Mouse (Mus musculus) embryonic facial prominence, embryonic 13.5 days (tissue): Measurements from ENCODE around the gene Zfp462. TPM values are rescaled to one million over a fixed set of nuclear protein-coding genes. Genes with fewer than 3 reads are reported as not detected.

Source experiments
- ATAC-seq: fragments of 200-750 bp; cut with Nextera tagmentation; 2 replicates; pipeline ENCODE4 v1.8.0; 2017; ENCODE audit warnings: low read depth; ENCODE audit not compliant: insufficient number of reproducible peaks, insufficient read depth, low FRiP score, low TSS enrichment
- H3K27ac ChIP-seq: fragments of 300-500 bp; sonication (generic); 2 replicates; pipeline ENCODE4 v1.5.1; 2015; ENCODE audit warnings: moderate library complexity, mild to moderate bottlenecking, inconsistent platforms
- H3K27me3 ChIP-seq: fragments of 300-500 bp; sonication (generic); 2 replicates; pipeline ENCODE4 v1.6.1; 2015; ENCODE audit warnings: mild to moderate bottlenecking, inconsistent platforms
- H3K36me3 ChIP-seq: fragments of 300-500 bp; sonication (generic); 2 replicates; pipeline ENCODE4 v1.6.1; 2015; ENCODE audit warnings: mild to moderate bottlenecking, inconsistent platforms
- H3K4me1 ChIP-seq: fragments of 300-500 bp; sonication (generic); 2 replicates; pipeline ENCODE4 v1.6.1; 2015; ENCODE audit warnings: inconsistent platforms
- H3K4me2 ChIP-seq: fragments of 300-500 bp; sonication (generic); 2 replicates; pipeline ENCODE4 v1.6.1; 2015; ENCODE audit warnings: moderate library complexity, mild to moderate bottlenecking, inconsistent platforms
- H3K4me3 ChIP-seq: fragments of 300-500 bp; sonication (generic); 2 replicates; pipeline ENCODE4 v1.5.1; 2015; ENCODE audit warnings: mild to moderate bottlenecking, inconsistent platforms
- H3K9ac ChIP-seq: fragments of 300-500 bp; sonication (generic); 2 replicates; pipeline ENCODE4 v1.6.1; 2015; ENCODE audit warnings: mild to moderate bottlenecking, inconsistent platforms
- H3K9me3 ChIP-seq: fragments of 300-500 bp; sonication (generic); 2 replicates; pipeline ENCODE4 v1.6.1; 2016; ENCODE audit warnings: inconsistent platforms
- WGBS: fragments of 180-500 bp; shearing (Covaris S2); methylation state at CpG from one replicate; pipeline ENCODE4 v1.1.7; 2015; ENCODE audit warnings: mixed read lengths; 5-methylcytosine and 5-hydroxymethylcytosine counted together
- polyA plus RNA-seq: library from polyadenylated mRNA; unstranded; fragments of >200 nt; fragmentation: Nextera tagmentation; extraction: Ambion mirVana; gene quantifications from 2 replicates; pipeline ENCODE4 v1.2.1, GENCODE M21; 2015

The Zfp462 gene
- polyA plus RNA-seq, 1 experiment from 2014 or later, result 9.0 TPM

DNA sequence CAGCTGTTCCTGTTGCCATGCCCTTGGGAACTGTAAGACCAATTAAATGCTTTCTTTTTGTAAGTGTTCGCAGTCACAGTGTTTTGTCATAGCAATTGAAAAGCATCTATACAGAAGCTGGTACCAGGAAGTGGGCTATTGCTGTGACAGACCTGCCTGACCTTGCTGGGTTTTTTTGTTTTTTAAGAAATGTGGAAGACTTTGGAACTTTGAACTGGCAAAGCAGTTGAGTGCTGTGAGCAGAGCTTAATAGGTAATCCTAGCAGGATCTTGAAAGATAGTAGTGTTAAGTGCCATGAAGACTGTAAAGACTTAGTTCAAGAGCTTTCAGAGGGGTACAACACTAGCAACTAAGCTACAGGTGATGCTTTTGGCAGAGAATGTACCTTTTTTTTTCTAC is 7.7 kb upstream of the Zfp462 start:
- Histone ChIP-seq H3K36me3 (no peaks in the 10 kb centered on the region), H3K4me3 (no peak overlapping the region), H3K27me3 (no peaks in the 10 kb centered on the region), H3K4me2 (no peak overlapping the region), H3K9ac (no peak overlapping the region), H3K9me3 (no peaks in the 10 kb centered on the region), H3K27ac (no peak overlapping the region), H3K4me1 (no peaks in the 10 kb centered on the region)
- 87% methylated on average over 1 of the region's 1 CpGs for WGBS
- ATAC-seq, result no peak

DNA sequence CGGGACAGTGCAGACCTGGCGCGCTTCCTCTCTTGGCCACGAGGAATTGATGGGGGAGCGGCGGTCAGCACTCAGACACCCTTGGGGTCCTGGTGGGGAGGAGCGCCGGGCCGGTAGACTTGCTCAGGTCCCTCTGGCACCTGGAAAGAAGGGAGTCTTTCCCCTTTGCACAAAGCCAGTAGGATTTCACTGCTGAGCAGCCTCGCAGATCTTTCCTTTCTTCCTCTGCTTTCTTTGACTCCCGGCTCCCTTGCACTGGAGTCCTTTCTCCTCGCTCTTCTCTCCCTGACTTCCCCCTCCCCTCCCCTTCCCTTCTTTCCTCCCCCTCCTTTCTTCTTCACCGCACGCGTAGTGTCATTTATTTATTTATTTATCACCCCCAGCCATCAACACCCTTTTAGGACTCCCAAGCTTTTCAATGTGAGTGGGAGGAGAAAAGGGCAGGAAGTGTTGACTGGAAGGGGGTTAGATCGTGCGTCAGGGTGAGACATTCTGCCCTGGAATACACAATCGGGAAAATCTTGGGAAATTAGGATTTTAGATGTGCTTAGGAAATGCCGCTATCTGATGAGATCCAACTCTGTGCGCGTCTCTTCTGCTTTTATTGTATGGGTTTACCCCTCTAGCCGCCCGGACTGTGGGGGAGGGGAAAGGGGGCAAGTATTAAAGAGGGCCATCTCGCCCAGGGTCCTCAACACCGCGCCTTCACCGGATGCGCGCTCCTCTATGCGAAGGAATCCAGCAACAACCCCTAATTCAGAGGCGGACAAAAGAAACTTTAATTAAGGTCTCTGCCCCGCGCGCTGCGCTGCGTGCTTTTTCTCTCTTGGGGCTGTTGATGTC is 976 bp downstream of the Zfp462 start:
- no peaks in the 10 kb centered on the region for H3K9me3 ChIP-seq
- H3K36me3 ChIP-seq, result no peaks in the 10 kb centered on the region
- H3K4me1 ChIP-seq, result peaks cover 17% of the 10 kb centered on the region
- H3K4me2 ChIP-seq, result peak overlapping the region; percentile 82
- peak overlapping the region; percentile 80 for H3K4me3 ChIP-seq
- ATAC-seq, result no peak
- H3K27me3 ChIP-seq, result no peaks in the 10 kb centered on the region
- under 1% methylated on average over 36 of the region's 36 CpGs for WGBS
- H3K9ac ChIP-seq, result peak overlapping the region; percentile 92
- H3K27ac ChIP-seq, result peak overlapping the region; percentile 98

DNA sequence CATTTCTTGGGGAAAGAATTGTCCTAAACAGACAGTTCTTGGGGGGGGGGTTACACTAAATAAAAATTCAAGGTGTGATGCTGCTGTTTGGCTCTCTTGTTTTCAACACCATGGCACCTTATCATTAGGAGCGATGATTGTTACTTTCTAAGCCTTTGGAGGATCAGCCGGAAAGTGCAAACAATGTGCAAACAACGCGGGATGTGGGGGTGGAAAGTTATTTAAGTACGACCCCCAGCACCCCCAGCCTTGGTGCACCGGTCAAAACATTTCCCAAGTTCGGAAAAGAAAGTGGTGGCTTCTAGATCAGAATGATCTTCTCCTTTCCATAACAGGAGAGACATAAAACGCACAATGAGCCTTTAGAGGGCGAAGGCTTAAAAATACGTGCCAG is 1.8 kb downstream of the Zfp462 start:
- Histone ChIP-seq H3K4me1 (peaks cover 22% of the 10 kb centered on the region), H3K9me3 (no peaks in the 10 kb centered on the region), H3K27me3 (no peaks in the 10 kb centered on the region), H3K9ac (peak overlapping the region; percentile 92), H3K4me2 (peak overlapping the region; percentile 82), H3K4me3 (peak overlapping the region; percentile 80), H3K27ac (peak overlapping the region; percentile 98), H3K36me3 (no peaks in the 10 kb centered on the region)
- under 1% methylated on average over 10 of the region's 10 CpGs for WGBS
- ATAC-seq, result no peak

DNA sequence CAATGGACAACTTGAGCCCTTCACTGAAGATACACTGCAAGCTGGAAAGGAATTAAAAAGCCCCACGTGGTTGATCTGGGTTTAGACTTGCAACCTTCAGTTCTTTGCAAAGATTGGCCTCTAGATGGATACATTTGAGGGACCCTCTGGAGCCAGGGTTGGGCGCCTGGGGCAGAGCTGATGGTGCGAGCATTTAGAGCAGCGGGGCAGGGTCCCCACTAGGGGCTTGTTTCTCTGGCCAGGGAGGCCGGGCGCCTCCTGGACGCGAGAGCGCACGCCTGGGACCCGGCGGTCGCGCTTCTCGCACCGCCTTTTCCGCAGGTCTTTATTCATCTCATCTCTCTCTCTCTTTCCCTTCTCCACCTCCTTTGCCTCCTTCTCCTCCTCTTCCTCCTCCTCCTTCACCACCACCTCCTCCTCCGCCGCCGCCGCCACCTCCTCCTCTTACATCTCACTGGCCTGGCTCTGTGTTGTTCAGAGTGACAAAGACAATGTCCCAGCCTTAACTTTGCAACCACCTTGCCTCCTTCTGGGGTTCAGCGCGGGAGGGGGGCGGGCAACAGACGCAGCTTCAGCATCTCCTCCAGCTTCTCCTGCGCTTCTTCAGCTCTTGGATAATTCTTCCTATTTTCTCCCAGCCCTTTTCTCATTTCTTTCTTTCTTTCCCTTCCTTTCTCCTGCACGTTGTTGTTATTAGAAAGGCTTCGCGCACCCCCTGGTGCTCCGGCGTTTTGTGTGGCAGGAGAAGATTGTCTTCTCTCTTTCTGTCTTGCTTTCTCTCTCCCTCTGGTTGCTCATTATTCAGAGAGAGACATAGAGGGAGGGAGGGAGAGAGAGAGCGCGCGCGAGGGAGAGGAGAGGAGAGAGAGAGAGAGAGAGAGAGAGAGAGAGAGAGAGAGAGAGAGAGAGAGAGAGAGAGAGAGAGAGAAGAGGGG is 2.5 kb downstream of the Zfp462 start:
- peak overlapping the region; percentile 80 for H3K4me3 ChIP-seq
- H3K27me3 ChIP-seq, result no peaks in the 10 kb centered on the region
- H3K27ac ChIP-seq, result peak overlapping the region; percentile 98
- no peaks in the 10 kb centered on the region for H3K36me3 ChIP-seq
- 0 out of 2 replicates have a peak, but pooled peaks have one; percentile 44 for ATAC-seq
- no peaks in the 10 kb centered on the region for H3K9me3 ChIP-seq
- 0% methylated on average over 31 of the region's 35 CpGs for WGBS
- H3K4me2 ChIP-seq, result peak overlapping the region; percentile 82
- H3K9ac ChIP-seq, result peak overlapping the region; percentile 92
- peaks cover 22% of the 10 kb centered on the region for H3K4me1 ChIP-seq

DNA sequence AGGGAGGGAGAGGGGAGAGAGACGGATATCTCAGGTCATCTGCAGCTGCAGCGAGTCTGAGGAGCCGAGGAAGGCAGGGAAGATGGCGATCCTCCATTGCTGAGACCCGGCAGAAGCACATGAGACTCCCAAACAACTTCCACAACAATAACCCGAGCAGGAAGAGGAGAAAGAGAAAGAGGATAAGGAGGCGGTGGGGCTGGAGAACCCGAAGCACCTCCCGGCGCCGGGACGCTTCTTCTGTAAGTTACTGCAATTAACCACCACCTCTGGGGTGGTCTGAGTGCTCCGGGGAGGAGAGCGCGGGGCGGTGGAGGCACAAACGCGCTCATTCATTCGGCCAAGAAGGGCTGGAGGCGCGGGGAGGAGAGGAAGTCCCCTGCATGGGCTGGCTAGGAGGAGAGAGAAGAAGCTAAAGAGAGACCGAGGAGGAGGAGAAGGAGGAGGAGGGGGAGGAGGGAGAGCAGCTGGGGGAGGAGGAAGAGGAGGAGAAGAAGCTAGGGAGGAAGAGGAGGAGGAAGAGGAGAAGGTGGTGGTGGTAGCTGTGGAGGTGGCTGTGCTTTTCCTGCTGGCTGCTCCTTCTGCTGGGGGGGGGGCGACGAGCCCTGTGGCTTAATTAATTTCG is 3.3 kb downstream of the Zfp462 start:
- H3K27me3 ChIP-seq, result no peaks in the 10 kb centered on the region
- peak overlapping the region; percentile 92 for H3K9ac ChIP-seq
- H3K27ac ChIP-seq, result peak overlapping the region; percentile 98
- no peaks in the 10 kb centered on the region for H3K36me3 ChIP-seq
- peak overlapping the region; percentile 80 for H3K4me3 ChIP-seq
- 0 out of 2 replicates have a peak, but pooled peaks have one; percentile 13 for ATAC-seq
- WGBS, result 1% methylated on average over 23 of the region's 25 CpGs
- H3K4me2 ChIP-seq, result peak overlapping the region; percentile 82
- H3K4me1 ChIP-seq, result peaks cover 26% of the 10 kb centered on the region
- no peaks in the 10 kb centered on the region for H3K9me3 ChIP-seq

DNA sequence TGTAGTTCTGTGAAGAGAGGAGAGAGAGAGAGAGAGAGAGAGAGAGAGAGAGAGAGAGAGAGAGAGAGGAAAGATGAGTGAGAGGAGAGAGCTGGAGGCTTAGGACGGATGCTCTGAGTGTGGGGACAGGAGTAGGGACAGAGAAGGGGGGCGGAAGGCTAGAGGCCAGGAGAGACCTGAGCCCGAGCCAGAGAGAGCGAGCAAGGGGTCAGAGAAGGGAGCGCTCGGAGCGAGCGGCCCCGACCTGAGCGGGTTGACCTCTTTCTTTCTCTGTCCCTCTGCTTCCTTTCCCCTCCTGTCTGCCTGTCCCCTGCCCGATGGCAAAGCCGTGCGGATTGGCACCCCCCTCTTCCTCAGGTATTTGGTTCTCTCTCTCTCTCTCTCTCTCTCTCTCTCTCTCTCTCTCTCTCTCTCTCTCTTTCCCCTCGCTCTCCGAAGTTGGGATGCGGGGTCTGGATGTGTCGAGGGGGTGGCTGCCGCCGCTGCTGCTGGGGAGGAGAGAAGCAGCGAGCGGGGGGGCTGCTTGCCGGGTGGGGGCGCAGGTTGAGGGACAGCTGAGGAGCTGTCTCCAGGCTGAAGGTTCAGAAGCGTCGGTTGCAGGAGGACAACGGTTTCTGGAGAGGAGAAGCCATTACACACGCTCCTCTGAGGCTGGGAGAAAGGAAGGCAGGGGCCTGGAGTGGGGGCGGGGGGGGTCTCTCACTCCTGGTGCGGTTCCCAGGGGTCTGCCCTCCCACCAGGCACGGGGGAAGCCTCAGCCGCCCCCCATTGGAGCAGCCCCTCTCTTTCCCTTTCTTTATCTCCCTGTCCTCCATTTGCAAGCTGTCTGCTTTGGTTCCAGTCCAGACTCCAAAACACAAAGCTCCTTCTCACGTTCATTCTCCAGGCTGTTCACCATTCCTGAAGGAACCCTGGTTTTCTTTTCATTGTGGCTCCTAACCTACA is 4.0 kb downstream of the Zfp462 start:
- Histone ChIP-seq H3K4me1 (peaks cover 31% of the 10 kb centered on the region), H3K27me3 (no peaks in the 10 kb centered on the region), H3K27ac (peak overlapping the region; percentile 98), H3K9ac (peak overlapping the region; percentile 92), H3K9me3 (no peaks in the 10 kb centered on the region), H3K4me2 (peak overlapping the region; percentile 82), H3K4me3 (peak overlapping the region; percentile 80), H3K36me3 (no peaks in the 10 kb centered on the region)
- ATAC-seq, result no peak; the same call in 1 of the 2 replicates
- under 1% methylated on average over 32 of the region's 32 CpGs for WGBS

DNA sequence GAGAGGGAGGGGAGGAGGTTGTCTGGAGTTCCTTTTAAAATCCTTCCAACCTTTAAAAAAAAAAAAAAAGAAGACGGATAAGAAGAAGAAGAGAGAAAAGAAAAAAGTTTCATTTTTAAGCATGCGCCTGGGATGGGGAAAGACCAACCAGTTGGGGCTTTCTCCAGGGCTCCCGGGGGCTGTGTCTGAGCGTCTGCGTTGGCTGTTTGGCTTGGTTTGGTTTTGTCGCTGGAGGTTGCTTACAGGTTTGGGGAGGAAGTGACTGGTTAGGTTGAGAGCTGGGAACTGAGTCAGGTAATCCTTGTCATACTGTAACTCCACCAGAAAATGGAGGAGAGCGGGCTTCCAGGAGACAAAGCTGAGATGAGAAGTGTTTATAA is 4.7 kb downstream of the Zfp462 start:
- Histone ChIP-seq H3K4me2 (peak overlapping the region; percentile 82), H3K4me1 (peaks cover 30% of the 10 kb centered on the region), H3K27ac (peak overlapping the region; percentile 98), H3K9ac (peak overlapping the region; percentile 92), H3K4me3 (peak overlapping the region; percentile 80), H3K36me3 (no peaks in the 10 kb centered on the region), H3K27me3 (no peaks in the 10 kb centered on the region), H3K9me3 (no peaks in the 10 kb centered on the region)
- WGBS, result 7% methylated on average over 7 of the region's 7 CpGs
- ATAC-seq, result no peak

DNA sequence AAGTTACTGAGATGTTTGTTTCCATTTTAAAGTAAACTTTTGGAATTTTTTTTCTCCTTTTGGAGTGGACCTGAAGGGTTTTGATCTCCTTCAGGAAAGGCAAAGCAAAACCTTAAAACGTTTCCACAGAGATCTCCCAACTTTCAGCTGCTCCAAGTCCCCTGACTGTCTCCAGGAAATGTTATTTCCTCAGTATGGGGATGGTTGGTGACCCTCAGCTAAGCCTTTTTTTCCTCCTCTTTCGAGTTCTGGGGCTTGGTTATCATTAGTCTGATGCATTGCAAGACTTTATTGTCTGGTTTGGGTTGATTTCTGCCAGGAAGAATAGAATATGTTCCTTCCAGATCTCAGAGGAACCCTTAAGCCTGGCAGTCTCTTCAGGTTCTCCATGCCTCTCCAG is 5.3 kb downstream of the Zfp462 start:
- H3K4me3 ChIP-seq, result peak overlapping the region; percentile 80
- H3K4me2 ChIP-seq, result peak overlapping the region; percentile 82
- WGBS, result 11% methylated on average over 2 of the region's 2 CpGs
- peak overlapping the region; percentile 98 for H3K27ac ChIP-seq
- H3K9ac ChIP-seq, result peak overlapping the region; percentile 92
- ATAC-seq, result no peak
- H3K27me3 ChIP-seq, result no peaks in the 10 kb centered on the region
- H3K4me1 ChIP-seq, result peaks cover 31% of the 10 kb centered on the region
- no peaks in the 10 kb centered on the region for H3K36me3 ChIP-seq
- H3K9me3 ChIP-seq, result no peaks in the 10 kb centered on the region

DNA sequence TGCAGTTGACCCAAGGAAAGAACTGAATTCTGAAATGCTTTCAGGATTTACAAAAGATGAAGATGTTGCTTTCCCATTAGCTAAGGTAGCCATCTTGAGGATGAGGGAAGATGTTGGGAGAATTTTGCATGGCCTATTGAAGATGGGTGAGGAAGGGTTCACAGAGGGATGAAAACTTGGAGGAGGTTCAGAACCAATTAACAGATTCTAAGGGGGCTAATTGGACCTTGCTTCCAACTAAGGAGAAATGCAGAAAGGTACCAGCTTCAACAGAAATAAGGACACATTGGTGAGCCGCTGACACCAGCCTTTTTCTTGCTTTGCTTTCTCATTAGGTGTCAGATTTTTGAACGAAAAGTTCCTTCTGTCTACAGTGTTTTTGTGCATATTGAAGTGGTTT is 6.0 kb downstream of the Zfp462 start:
- Histone ChIP-seq H3K4me2 (peak overlapping the region; percentile 82), H3K4me1 (peaks cover 31% of the 10 kb centered on the region), H3K9ac (no peak overlapping the region), H3K9me3 (no peaks in the 10 kb centered on the region), H3K27ac (peak overlapping the region; percentile 98; the same call in 1 of the 2 replicates), H3K36me3 (no peaks in the 10 kb centered on the region), H3K27me3 (no peaks in the 10 kb centered on the region), H3K4me3 (peak overlapping the region; percentile 80; the same call in 1 of the 2 replicates)
- WGBS, result 81% methylated on average over 2 of the region's 2 CpGs
- no peak for ATAC-seq

DNA sequence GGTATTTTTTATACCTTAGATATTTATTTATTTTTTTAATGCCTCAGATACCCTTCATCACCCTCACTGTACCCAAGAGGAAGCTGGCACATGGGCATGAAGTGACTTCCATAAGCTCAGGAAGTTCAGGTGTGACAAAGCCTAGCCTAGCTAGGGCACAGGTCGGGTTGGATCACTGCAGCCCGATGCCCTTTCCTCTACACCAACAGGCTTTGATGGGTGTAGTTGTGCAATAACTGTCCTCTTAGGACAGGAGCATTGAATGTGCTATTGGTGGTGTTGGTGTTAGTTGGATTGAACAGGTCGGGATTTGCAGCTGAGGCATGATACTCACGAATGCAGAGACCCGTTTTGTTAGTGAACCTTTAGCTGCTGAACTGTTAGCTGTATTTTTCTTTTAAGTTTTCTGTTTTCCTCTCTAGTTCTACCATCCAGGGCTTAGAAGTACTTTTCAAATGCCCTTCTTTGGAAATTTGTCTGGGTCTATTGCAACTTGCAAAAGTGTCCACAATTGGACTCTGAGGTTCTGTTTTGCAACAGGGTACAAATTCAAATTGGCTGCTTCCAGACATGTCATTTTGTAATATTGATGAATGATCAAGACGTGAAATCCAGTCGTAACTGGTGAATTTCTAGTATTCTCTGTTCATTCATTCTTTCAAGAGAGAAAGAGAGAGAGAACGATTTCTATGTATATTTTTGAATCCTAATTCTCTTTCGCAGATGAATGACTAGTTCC is 9.0 kb downstream of the Zfp462 start:
- no peak for ATAC-seq
- Histone ChIP-seq H3K27me3 (no peaks in the 10 kb centered on the region), H3K4me1 (peaks cover 31% of the 10 kb centered on the region), H3K36me3 (peaks cover 11% of the 10 kb centered on the region), H3K27ac (no peak overlapping the region), H3K4me2 (no peak overlapping the region), H3K4me3 (no peak overlapping the region), H3K9ac (no peak overlapping the region), H3K9me3 (no peaks in the 10 kb centered on the region)
- 89% methylated on average over 9 of the region's 9 CpGs for WGBS
